Mouse (Mus musculus): Measurements from ENCODE around the gene Ing2. TPM values are rescaled to one million over a fixed set of nuclear protein-coding genes. Genes with fewer than 3 reads are reported as not detected.
A peak's percentile ranks its signal among the peaks of the same experiment; 100 is the strongest.

Gene Ing2
- polyA plus RNA-seq (2012; rRNA removed): 7.0 and 9.3 TPM in 2 replicates

DNA sequence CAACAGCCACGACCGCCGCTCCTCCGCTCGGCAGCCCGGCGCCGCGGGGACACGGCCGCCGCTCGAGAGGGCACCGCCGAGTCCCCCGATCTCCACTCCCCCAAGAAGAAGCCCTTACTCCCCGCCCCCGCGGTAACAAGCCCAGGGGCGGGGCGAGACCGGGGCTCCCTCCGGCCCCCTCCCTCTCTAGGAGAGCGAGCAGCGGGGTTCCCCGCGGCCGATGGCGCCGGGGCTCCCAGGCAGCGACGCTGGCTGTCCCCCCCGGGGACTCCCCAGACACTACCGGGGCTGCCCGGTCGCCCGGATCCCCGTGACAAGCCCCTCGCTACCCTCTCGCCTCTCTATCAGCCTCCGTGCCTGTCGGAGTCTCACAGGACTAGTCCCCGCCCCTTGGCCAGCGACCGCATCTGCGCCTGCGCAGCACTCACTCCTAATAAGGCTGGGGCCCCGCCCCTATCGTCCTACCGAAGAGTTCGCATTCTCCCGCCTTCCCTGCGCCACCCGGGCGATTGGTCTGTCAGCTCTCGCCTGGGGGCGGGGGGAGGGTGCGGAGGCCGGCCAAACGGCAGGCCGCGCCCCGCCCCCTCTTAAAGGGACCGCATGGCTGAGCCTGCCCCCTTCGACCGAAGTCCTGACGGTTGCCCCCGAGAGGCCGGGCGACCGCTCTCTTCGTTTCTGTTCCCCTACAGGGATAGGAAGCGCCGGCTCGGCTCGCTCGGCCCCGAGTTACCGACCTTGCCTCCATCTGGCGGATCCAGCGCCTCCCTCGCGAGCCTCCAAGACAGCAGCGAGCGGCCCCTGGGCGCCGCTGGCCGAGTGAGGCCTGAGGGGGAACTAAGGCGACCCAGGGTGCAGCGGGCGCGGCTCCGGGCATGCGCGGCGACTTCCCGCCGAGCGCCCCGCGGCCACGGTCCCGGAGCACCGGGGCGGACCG lies at the start of gene Ing2:
TSS of gene Ing2 (minus strand) at position 780 of the 934 bp plus-strand sequence.
- Histone ChIP-seq H3K4me1 (ENCODE audit: control insufficient read depth, insufficient read depth, low read length) (peaks cover 6% of the 10 kb centered on the region; the same call in 1 of the 2 replicates), H3K36me3 (ENCODE audit: control insufficient read depth, insufficient read depth, low read length) (no peaks in the 10 kb centered on the region), H3K4me3 (ENCODE audit: insufficient read depth, low read depth, low read length) (peak within 1 kb of the TSS; percentile 70), H3K27me3 (replicated peaks; ENCODE audit: control insufficient read depth, insufficient read depth, low read length) (no peaks in the 10 kb centered on the region), H3K27ac (ENCODE audit: insufficient read depth, low read depth, low read length) (peak within 1 kb of the TSS; percentile 94)
- DNase-seq: peak; percentile 100
- TF ChIP-seq CTCF (conservative IDR thresholded peaks at IDR 0.05; ENCODE audit: insufficient read depth, insufficient read length, low read depth, low read length): no peak
- TF ChIP-seq POLR2A (IDR thresholded peaks at IDR 0.05; ENCODE audit: low read depth, low read length): peak; percentile 49
- 1% methylated on average over 106 of the region's 106 CpGs for WGBS

- 60% methylated on average over 4 of the region's 4 CpGs for WGBS
Observed at GRCm38 (mm10) chr8:47721609-47722008, 46.3 kb upstream of the Ing2 start.

GRCm38 (mm10) chr8:47718641-47719040 lies 43.3 kb upstream of the Ing2 start:
- H3K4me1 ChIP-seq (ENCODE audit: control insufficient read depth, insufficient read depth, low read length): peaks cover 5% of the 10 kb centered on the region
- no peaks in the 10 kb centered on the region for H3K27me3 ChIP-seq (replicated peaks; ENCODE audit: control insufficient read depth, insufficient read depth, low read length)
- WGBS: 28% methylated on average over 11 of the region's 11 CpGs
- TF ChIP-seq POLR2A (IDR thresholded peaks at IDR 0.05; ENCODE audit: low read depth, low read length): no peak
- no peak for TF ChIP-seq CTCF (conservative IDR thresholded peaks at IDR 0.05; ENCODE audit: insufficient read depth, insufficient read length, low read depth, low read length)
- DNase-seq: no peak
- H3K4me3 ChIP-seq (ENCODE audit: insufficient read depth, low read depth, low read length): no peak overlapping the region
- H3K27ac ChIP-seq (ENCODE audit: insufficient read depth, low read depth, low read length): no peak overlapping the region
- H3K36me3 ChIP-seq (ENCODE audit: control insufficient read depth, insufficient read depth, low read length): no peaks in the 10 kb centered on the region

More at GRCm38 (mm10) chr8:47721609-47722008, 46.3 kb upstream of the Ing2 start:
- no peak for DNase-seq
- no peaks in the 10 kb centered on the region for H3K27me3 ChIP-seq (replicated peaks; ENCODE audit: control insufficient read depth, insufficient read depth, low read length)
- TF ChIP-seq CTCF (conservative IDR thresholded peaks at IDR 0.05; ENCODE audit: insufficient read depth, insufficient read length, low read depth, low read length) (no peak), POLR2A (IDR thresholded peaks at IDR 0.05; ENCODE audit: low read depth, low read length) (no peak)
- H3K4me1 ChIP-seq (ENCODE audit: control insufficient read depth, insufficient read depth, low read length): peaks cover 2% of the 10 kb centered on the region; the same call in 1 of the 2 replicates
- no peak overlapping the region for H3K27ac ChIP-seq (ENCODE audit: insufficient read depth, low read depth, low read length)
- no peaks in the 10 kb centered on the region for H3K36me3 ChIP-seq (ENCODE audit: control insufficient read depth, insufficient read depth, low read length)
- H3K4me3 ChIP-seq (ENCODE audit: insufficient read depth, low read depth, low read length): no peak overlapping the region

DNA sequence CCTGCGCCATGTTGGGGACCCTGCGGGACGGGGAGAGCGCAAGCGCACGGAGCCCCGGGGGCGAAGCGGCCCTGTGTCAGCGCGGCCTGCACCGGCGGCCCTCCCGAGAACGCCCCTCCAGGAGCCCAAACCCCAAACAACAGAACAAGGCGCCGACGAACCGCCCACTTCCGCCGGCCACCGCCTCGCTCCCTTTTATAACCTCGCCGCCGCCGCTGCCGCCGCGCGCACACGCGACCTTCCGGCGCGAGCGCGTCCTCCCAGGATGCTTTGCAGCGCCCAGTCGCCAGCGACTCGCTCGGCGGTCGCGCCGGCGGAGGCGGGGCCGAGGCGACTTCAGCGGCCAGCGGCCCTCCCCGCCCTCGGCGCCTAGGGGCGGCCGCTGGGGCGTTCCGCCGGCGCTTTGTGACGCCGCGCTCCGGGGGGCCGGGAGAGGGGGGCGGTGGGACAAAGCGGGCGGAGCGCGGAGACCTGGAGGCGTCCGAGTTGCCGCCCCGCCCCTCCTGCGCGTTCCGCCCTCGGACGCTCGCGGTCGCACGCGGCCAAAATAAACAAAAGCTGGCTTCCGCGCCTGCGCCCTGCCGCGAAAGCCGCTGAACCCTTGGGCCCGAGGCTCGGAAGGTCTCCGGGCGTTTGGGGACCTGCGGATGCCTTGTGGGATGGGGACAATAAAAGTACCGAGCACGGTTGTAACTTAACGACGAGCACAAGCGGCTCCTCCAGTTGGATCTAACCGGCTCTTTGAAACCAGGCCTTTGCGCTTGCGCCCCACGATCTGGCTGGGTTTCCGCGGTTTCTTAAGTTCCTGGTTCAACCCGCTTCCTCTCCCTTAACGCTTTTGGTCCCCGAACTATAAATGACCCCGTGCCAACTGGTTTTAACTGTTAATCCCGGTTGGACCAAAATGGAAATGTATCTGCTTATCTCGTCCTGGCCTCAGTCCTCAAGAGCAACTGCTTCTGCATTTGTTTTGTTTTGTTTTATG lies 38.7 kb upstream of the Ing2 start, which contains the start of gene Cdkn2aip:
TSS of gene Cdkn2aip (minus strand) at position 172 of the 985 bp plus-strand sequence.
- Histone ChIP-seq H3K4me3 (ENCODE audit: insufficient read depth, low read depth, low read length) (peak within 1 kb of the TSS; percentile 93), H3K4me1 (ENCODE audit: control insufficient read depth, insufficient read depth, low read length) (peaks cover 5% of the 10 kb centered on the region), H3K36me3 (ENCODE audit: control insufficient read depth, insufficient read depth, low read length) (peaks cover 4% of the 10 kb centered on the region; the same call in 1 of the 2 replicates), H3K27ac (ENCODE audit: insufficient read depth, low read depth, low read length) (peak within 1 kb of the TSS; percentile 100), H3K27me3 (replicated peaks; ENCODE audit: control insufficient read depth, insufficient read depth, low read length) (no peaks in the 10 kb centered on the region)
- TF ChIP-seq CTCF (conservative IDR thresholded peaks at IDR 0.05; ENCODE audit: insufficient read depth, insufficient read length, low read depth, low read length) (no peak), POLR2A (IDR thresholded peaks at IDR 0.05; ENCODE audit: low read depth, low read length) (peak; percentile 79)
- DNase-seq: peak; percentile 98
- under 1% methylated on average over 113 of the region's 114 CpGs for WGBS

- Histone ChIP-seq H3K4me3 (ENCODE audit: insufficient read depth, low read depth, low read length) (peak overlapping the region; percentile 85), H3K36me3 (ENCODE audit: control insufficient read depth, insufficient read depth, low read length) (peaks cover 4% of the 10 kb centered on the region; the same call in 1 of the 2 replicates), H3K27me3 (replicated peaks; ENCODE audit: control insufficient read depth, insufficient read depth, low read length) (no peaks in the 10 kb centered on the region), H3K27ac (ENCODE audit: insufficient read depth, low read depth, low read length) (peak overlapping the region; percentile 81), H3K4me1 (ENCODE audit: control insufficient read depth, insufficient read depth, low read length) (peaks cover 3% of the 10 kb centered on the region; the same call in 1 of the 2 replicates)
- TF ChIP-seq CTCF (conservative IDR thresholded peaks at IDR 0.05; ENCODE audit: insufficient read depth, insufficient read length, low read depth, low read length): no peak
- TF ChIP-seq POLR2A (IDR thresholded peaks at IDR 0.05; ENCODE audit: low read depth, low read length): no peak
- WGBS: under 1% methylated on average over 44 of the region's 44 CpGs
- DNase-seq: peak; percentile 61
Observed at GRCm38 (mm10) chr8:47713171-47713663, 37.9 kb upstream of the Ing2 start.

GRCm38 (mm10) chr8:47708106-47708505 lies 32.8 kb upstream of the Ing2 start:
- Histone ChIP-seq H3K27me3 (replicated peaks; ENCODE audit: control insufficient read depth, insufficient read depth, low read length) (no peaks in the 10 kb centered on the region), H3K4me1 (ENCODE audit: control insufficient read depth, insufficient read depth, low read length) (peaks cover 12% of the 10 kb centered on the region; the same call in 1 of the 2 replicates), H3K36me3 (ENCODE audit: control insufficient read depth, insufficient read depth, low read length) (peaks cover 4% of the 10 kb centered on the region; the same call in 1 of the 2 replicates), H3K4me3 (ENCODE audit: insufficient read depth, low read depth, low read length) (no peak overlapping the region), H3K27ac (ENCODE audit: insufficient read depth, low read depth, low read length) (peak overlapping the region; percentile 3; the same call in 1 of the 2 replicates)
- WGBS: 70% methylated on average over 5 of the region's 5 CpGs
- TF ChIP-seq CTCF (conservative IDR thresholded peaks at IDR 0.05; ENCODE audit: insufficient read depth, insufficient read length, low read depth, low read length) (no peak), POLR2A (IDR thresholded peaks at IDR 0.05; ENCODE audit: low read depth, low read length) (no peak)
- peak; percentile 29 for DNase-seq

All from kidney, adult 2 months (tissue).